Mouse (Mus musculus): ENCODE data around the gene Itm2c.

- no peak for TF ChIP-seq GATA1 (IDR thresholded peaks at IDR 0.05; ENCODE audit: low read length)
- no peak for TF ChIP-seq TAL1 (IDR thresholded peaks at IDR 0.05; ENCODE audit: low read length)
Observed at GRCm38 (mm10) chr1:85901516-85902107, 7.5 kb downstream of the Itm2c start.
